Mouse (Mus musculus) layer of hippocampus, postnatal 14 days (tissue): ENCODE results near the gene Shisa6. TPM values are rescaled to one million over a fixed set of nuclear protein-coding genes. Genes with fewer than 3 reads are reported as not detected.
"Not testable (repeated sequence)": the region's sequence is repeated elsewhere in the genome, so short reads cannot be mapped to it uniquely, and the experiment has no call there.

Experiments
- DNase-seq, 2 experiments: peaks; one replicate each; pipeline ENCODE4 v3.0.0; 2021 to 2022; ENCODE audit warnings: low spot score in 2 of 2, mixed read lengths in 1 of 2
- total RNA-seq, 2 experiments: library from RNA; stranded (reverse); gene quantifications; 2 replicates each; pipeline ENCODE4 v1.2.3; 2021

Gene Shisa6
- total RNA-seq, 2 experiments from 2014 or later = 204 to 221 TPM

DNA sequence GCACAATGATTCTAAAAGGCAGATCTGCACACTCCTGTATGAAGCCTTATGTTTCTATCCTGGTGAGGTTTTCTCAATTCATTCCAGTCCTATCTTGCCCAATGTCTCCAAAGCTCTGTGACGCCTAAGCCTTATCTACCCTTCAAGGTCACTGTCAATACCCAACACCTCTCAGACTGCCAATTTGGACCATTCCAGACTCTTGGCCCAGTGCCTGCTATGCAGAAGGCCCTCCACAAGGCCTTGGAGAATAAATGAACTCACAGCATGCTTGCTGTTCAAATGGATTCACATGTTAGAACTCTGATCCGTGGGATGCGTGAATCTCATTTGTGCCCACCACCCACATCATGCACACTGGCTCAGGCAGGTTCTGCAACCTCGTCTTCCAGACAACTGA is 38.0 kb downstream of the Shisa6 start:
- peak; percentile 55 to 56 for DNase-seq

DNA sequence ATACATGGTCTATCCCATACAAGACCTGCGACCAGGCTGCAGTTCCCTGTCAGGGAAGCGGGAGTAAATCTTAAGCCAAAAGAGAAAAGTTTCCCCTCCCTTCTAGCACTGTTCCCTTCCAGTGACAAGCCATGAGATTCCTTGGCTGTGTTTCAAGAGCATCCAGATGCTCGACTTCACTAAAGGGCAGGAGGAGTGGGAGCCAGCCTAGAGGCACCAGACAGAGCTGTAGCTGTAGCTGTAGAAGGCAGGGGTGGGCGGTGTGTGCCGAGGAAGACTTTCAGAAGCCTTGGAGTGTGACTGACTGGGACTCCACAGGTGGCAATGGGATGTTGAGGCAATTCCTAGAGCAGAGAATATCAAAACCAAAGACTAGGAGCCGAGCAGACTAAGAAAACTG is 43.3 kb downstream of the Shisa6 start:
- peak in 1 of 2 experiments; percentile 39 for DNase-seq

DNA sequence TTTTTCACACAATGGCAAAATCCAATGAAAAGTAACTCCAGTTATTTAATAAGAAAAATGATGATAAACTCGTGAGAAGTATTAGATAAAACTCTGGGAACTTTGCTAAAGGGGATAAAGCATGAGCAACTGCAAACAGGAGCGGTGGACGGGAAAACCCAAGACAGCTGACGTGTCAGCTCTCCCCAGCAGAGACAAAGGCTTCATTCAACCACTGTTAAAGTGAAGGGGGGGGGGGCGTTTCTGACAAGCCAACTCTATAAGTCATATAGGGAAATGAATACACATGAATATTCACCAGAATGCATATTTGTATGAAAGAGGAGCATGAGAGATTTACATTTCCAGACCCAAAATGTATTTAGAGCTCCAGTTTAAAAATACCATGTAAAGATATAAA is 83.1 kb downstream of the Shisa6 start:
- no peak for DNase-seq

DNA sequence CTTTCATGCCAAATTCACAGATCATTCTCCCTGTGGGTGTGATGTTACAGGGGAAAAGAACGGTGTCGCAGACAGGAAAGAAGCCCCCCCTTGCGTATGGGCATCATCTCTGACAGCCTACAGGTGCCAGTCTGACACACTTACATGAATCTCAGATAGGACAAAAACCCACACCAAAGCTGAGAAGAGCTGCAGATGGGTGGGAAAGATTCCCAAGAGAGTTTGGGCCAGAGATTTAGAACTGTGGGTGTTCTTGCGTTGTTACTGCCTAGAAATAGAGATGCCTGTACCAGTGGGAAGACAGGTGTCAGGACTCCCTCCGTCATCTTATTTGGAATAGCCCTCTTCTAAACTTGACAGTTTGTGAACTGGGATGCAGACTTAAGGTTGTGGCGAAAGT is 99.6 kb downstream of the Shisa6 start:
- DNase-seq = peak in 1 of 2 experiments; percentile 15

DNA sequence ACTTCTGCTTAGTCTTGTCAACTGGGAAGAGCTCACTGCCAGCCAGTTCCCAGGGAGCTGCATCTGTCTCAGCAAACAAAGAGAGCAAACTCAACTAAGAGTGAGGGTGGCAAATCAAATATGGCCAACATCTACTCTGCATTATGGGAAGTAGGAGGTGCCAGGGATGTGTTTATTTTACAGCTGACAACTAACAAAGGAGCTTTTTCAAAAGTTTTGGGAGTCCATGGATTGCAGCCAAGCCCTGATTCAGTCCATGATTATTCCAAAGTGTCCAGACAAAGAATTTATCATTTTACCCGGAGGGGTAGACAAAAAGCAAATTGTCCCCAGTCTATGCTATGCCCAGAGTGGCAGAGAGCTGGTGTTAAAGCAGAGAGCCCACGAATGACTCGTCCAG is 107.5 kb downstream of the Shisa6 start:
- DNase-seq = peak in 1 of 2 experiments; percentile 23

DNA sequence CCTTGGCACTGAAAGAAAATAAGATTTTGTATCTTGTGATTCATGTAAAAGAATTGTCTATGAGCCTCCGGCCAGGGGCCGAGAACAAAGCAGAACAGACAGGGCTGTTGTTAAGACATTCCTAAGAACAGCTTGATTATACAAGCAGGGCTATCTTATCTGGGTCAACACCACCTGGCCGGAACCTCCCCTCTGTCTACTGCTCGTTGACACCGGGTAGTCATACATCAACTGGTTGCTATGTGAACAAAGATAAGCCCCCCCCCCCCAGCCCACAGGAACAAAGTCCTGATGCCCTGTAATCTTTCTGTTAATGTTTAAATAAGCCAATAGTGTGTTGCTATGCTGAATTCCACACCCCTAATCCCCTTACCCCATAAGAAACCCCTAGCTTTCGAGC is 117.0 kb downstream of the Shisa6 start:
- DNase-seq = not testable (repeated sequence)

DNA sequence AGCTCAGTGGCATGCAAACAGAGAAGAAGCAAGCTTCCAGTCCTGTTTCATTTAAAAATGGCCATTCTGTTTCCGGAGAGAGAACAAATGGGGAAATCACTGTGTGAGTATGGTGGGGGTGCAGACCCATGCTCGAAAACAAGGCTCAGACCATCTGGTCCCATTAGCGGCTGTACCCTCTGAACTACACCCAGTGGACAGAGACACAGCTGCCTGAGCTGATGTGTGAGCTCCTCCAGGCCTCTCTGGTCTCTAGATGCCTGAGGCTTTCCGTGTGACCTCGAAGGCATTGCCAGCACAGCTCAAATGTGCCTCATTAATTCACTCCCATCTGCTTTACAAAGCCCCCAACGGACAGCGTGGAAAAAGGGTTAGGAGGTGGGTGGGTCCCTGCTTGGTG is 125.7 kb downstream of the Shisa6 start:
- no peak for DNase-seq

DNA sequence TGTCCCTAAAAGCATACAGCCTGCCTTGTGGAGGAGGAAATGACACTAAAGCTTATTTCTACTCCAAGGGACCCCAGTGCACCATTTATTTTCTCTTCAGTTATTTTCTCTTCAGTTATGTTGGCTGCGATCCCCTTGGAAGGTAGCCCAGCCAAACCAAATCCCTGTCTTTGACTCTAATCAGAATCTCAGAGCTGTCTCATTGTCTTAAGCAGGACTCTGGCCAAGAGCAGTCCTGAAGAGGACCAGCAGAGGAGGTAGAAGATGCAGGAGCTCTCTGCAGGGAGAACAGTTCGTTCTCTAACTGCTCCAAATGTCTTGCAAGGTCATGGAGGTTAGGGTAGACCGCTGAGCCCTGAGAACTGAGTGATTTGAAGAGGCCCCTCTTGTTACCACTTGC is 138.2 kb downstream of the Shisa6 start:
- peak in 1 of 2 experiments; percentile 36 for DNase-seq

DNA sequence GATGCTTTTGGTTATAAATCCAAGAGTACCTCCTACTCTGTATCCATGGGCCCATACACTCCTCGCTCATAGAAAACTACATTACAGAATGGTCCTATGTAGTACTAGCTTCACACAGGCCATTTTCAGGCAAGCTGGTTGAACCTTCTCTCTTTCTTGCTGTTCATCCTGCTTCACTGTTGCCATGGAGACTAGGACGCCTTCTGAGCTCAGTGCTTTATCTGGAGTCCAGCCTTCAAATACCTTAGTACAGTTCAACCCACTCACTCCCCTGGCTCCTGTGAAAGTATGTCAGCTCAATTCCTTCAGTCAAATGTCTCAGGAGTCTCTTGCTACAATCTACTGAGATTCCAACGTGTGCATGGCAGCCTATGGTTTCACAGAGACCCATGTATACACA is 154.0 kb downstream of the Shisa6 start:
- no peak for DNase-seq

DNA sequence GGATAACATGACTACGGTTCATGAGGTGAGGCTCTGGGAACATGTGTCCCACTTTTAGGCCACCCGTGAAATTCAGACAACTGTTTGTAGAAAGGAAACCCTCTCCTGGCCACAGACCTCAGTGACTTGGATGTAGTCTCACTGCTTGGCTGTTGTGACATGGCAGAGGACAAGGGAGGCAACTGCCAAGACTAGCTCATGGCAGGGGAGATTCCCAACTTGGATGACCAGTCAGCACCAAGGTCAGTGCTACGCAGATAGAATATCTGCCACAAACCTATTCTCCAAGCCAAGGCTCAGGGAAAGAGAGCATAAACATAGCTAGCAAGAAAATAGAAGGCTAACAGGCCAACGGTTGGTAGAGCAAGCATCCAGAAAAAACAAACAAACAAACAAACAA is 156.0 kb downstream of the Shisa6 start:
- no peak for DNase-seq

DNA sequence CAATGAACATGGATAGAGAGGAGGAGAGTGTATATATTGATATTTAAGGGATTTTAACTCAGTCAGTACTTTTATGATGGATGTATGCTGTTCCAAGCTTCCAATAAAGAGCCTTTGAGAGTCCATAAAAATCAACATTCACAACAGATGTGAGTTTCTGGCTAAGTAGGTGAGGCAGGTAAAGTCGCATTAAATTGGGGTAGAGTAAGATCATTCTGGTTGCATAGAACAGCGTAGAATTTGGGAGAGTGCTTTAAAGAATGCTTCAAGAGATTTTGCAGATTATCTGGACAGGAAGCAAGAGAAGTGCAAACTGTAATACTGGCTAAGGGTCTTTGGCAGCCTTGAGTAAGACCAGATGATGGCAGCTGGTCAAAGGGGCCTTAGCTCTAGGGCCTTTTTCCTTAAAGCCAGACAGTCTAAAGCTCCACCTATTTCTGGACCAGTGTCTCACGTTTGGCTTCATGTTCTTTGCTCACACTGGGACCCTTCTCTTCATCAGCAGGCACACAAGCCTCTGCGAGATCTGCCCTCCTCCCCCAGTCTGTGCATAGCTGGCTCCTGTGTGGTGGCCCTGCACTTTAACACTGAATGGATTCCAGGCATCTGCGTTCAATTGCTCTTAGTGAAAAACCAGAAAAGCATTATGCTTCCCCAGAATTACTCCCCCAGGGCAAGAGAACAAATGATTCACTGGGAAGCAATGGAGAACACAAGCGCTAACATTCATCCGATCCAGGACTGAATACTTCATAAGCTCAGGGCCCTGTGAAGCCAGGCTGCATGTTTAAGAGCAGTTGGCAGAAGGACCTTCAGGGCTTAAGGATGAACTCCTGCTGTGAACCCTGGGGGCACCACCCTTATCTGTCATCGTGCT is 158.7 kb downstream of the Shisa6 start:
- DNase-seq = no peak

DNA sequence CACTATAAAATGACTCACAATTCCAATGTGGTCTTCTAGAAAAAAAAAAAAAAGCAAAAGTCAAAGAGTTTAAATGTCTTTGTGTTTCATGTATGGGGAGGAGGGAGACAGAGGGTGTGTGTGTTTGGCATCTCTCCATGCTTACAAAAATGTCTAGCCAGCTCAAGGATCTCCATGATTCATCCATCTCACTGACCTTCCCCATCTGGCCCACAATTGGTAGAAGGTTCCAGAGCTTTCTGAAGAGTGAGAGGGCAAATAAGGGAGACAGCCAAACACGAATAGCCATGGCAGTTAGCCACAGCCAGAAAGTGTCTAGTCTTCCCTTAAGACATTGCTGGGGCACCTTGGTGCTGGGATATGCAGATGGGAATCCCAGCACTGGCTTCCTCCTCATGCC is 166.0 kb downstream of the Shisa6 start:
- DNase-seq = no peak

DNA sequence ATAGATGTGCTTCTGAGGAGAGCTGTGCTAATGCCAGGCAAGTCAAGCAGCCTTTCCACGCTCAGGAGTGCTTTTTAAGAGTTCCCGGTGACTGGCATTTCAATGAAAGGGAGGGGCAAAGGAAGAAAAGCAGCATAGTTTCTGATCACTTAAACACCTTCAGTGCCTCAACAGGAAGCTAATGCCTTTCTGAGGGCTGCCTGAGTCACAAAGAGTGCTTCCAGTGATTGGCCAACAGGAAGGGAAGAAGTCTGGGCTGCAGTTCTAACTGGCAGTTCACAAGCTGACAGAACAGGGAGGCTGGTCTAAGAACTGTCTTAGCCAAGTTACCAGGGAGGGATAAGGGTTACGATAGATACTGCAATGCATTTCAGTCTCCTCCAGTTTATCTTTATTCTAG is 180.9 kb downstream of the Shisa6 start:
- DNase-seq = no peak

DNA sequence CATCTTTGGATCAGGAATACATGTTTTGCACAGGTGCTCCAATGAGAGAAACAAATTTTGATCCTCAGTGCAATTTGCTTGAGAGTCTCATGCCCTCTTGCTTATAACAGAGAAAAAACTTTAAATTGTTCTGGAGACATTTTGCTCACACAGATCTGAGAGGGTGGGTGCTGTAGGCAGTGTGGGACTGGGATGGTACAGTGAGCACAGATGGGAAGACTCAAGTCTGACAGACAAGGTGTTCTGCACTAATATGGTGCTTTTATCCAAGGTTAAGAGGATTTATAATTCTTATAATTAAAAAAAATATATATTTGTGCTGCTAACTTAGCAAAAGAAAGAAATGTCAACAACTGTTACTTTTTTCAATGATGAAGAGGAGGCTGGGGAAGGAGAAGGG is 189.5 kb downstream of the Shisa6 start:
- peak in 1 of 2 experiments; percentile 15 for DNase-seq

DNA sequence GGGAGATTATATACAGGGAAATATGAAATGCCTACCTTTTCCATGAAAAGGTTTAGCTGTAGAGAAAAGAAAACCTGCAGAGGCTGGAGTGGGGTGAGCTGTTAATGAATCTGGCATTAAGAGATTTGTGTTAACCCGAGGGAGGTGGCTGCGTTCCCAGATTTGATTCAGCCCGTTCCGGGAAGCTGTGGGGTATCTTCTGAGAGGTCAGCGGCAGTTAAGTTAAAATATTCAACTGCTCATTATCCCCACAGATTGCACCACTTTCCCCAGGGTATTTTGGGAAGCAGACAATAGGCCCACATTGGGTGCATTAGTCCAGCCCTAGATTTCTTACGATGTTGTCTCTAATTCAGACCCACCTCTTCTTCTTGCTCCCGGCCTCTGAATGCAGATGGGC is 213.0 kb downstream of the Shisa6 start:
- DNase-seq = peak; percentile 24 to 39

DNA sequence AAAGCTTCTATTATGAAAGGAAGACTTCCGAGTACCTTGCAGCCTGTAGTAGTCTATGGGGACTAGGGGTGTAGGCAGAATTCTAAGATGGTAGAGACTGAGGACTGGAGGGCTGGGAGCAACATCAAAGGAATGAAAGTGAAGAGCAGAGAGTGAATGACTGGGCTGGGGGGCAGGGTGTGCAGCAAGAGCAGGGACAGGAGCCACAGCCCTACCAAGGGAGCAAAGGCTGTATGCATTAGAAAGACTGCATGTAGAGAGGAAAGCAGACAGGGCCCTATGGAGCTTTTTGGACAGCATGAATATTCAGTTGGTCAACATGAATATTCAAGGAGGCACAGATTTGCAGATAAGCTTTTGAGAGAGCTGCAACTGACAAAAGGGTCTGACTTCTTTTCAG is 221.4 kb downstream of the Shisa6 start:
- no peak for DNase-seq

DNA sequence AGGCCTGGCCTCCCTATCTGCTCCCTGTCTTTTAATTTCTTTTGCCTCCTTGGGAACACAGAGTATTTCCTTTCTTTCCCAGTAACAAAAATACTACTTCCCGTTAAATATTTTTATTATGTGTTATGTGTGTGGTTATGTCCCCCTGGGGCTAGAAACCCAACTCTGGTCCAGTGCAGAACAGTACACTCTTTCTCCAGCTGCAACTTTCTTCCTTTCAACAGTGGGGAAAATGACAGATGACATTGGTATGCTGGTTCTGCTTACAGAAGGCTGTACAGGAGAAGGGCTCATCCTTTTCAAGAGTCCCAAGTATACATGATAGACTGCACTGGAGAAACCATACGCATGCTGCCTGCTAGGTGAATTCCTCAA is 251.1 kb downstream of the Shisa6 start:
- DNase-seq = no peak

DNA sequence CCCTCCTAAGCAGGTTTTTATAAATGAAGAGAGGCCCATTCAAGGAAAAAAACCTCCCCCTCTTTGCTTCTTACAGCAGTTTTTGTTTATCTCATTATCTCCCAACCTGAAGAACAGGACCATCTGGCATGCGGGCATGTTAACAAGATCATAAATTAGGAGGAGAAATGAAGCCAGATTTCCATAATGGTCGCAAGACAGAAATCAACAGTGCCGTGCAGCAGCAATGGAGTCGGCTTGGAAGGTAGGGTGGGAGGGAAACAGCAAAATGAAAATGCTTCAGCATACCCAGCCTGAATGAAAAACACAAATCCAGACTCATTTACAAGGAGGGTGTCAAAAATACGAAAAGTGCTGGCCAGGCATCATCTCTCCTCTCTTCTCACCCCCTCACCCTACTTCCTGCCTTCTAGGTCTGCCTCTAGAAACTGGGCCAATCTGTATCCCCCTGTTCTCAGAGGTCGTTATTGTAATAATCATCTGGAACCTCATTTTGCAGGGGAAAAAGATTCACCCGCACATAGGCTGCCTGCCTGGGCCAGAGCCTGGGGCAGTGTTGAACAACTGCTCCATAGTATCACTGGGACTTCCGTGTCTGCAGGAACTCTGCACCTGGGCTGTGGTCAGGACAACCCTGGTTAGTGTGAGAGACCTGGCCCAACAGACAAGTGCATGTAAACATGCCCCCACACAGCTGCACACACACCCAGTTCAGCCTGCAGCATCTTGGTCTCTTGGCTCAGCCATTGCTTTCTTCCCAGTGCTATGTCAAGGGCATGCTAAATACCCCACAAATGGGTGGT is 251.7 kb downstream of the Shisa6 start:
- DNase-seq = peak in 1 of 2 experiments; percentile 34

DNA sequence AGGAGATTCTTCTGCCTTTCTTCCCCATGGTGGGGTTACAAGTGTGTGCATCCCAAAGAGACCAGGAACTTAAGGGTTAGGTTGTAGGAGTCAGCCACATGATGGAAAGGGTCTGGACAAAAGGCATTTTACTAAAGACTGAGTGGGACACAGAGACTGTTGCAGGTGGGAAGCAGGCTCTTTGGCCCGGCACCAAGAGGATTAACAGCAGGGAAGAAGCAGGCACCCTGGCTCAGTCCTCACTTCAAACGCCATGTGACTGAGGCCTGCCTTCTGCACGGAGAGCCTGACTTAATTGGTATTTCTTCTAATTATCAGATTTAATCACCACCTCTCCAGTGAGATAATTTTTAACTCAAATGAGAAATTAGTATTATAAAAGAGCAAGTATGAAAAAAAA is 258.7 kb downstream of the Shisa6 start:
- DNase-seq = no peak

DNA sequence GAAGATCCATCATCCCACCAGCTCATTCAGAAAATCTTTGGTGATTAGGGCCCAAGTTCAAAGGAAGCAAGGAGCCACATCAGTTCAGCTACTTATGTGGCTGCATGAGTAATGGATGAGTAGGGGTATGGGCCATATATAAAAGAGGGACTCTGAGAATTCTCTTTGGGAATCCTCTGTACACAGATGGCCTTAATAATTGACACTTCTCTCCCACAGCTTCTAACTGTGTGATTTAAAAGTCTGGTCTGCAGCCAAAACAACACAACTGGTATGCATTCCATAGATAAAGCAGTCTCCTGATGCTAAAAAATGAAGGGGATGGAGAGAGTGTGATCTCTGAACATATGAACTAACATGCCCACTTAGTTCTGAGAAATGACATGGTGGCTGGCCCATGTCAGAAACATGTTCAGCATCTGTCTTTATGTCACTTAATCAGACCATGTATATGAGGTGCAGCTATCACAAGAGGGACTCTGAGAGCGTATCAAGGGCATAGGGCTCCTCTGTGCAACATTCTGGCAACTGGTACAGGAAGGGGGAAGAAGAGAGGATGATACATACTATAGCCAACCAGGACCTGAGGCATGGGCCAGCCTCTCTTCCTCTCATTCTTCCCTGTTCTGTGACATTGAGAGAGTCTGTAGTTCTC is 260.3 kb downstream of the Shisa6 start:
- no peak for DNase-seq

DNA sequence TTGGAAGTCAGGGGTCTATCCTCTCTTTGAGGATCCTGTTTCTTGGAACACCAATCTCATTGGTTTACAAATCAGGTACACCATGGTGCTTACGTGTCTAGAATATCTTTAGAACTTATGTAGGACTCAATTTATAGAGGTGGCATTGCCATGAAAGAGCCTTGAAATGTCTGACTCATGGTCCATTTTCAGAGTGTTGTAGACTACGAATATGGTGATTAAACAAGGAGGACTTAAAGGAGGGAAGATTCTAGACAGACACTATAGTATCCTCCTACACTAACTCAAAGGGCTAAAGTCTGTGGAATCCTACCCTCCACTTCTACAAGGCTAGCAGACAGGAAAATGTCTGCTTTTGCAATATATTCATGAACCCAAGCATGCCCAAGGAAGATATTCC is 265.6 kb downstream of the Shisa6 start:
- no peak for DNase-seq

DNA sequence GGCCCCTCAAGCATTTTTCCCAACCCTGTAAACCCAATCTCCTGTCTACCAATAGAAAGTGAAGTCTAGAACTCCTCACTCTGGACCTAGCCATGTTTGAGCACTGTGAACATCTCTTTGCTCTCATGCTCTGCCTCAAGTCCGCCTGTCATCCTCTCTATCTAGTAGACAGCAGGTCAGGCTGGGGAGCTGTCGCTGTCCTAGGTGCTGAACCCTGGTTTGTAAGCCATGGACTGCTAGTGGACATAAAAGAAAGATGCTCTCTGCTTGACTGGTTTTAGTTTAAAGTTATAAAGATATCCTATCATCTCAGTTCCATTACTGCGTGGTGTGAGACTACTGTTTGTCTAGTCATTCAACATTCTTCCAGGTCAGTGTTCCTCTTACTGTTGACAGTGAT is 266.9 kb downstream of the Shisa6 start:
- DNase-seq = peak in 1 of 2 experiments; percentile 6
